Mouse (Mus musculus): ENCODE measurements around the gene Vps35l.

- TF ChIP-seq CTCF (conservative IDR thresholded peaks at IDR 0.05; ENCODE audit: low read length): no peak
- TF ChIP-seq POU5F1 (IDR thresholded peaks at IDR 0.05; ENCODE audit: borderline replicate concordance, low read length): no peak
Measured at GRCm38 (mm10) chr7:118797600-118797999, 57.6 kb downstream of the Vps35l start.

Data from E14TG2a.4 (cell line).